Mouse (Mus musculus) CH12.LX (cell line): ENCODE data around the gene Slc24a3.

Experiments used
- BHLHE40 ChIP-seq: IDR thresholded peaks from 2 replicates; pipeline ENCODE4 v1.6.1; 2011; ENCODE audit warnings: mild to moderate bottlenecking, low read depth, low read length, improper control_type of control experiment
- CHD1 ChIP-seq: IDR thresholded peaks from 2 replicates; pipeline ENCODE4 v1.6.1; 2012; ENCODE audit warnings: low read depth, low read length, improper control_type of control experiment, inconsistent platforms
- CTCF ChIP-seq, 2 experiments: IDR thresholded peaks in 1 of 2; conservative IDR thresholded peaks in 1 of 2; 2 replicates each; pipeline ENCODE4 v1.5.1; 2011 to 2012; ENCODE audit warnings: low read depth in 2 of 2, low read length in 2 of 2, improper control_type of control experiment in 1 of 2, inconsistent platforms in 1 of 2, mild to moderate bottlenecking in 1 of 2, moderate library complexity in 1 of 2
- E2F4 ChIP-seq: IDR thresholded peaks from 2 replicates; pipeline ENCODE4 v1.6.1; 2011; ENCODE audit warnings: low read depth, low read length, improper control_type of control experiment; ENCODE audit not compliant: insufficient replicate concordance
- ELF1 ChIP-seq: IDR thresholded peaks from 2 replicates; pipeline ENCODE4 v1.6.1; 2014; ENCODE audit warnings: low read depth, mild to moderate bottlenecking, inconsistent platforms, low read length, improper control_type of control experiment
- ETS1 ChIP-seq: conservative IDR thresholded peaks from 2 replicates; pipeline ENCODE4 v1.6.1; 2012; ENCODE audit warnings: low read depth, mild to moderate bottlenecking, inconsistent platforms, low read length, improper control_type of control experiment, moderate library complexity
- GABPA ChIP-seq: IDR thresholded peaks from 2 replicates; pipeline ENCODE4 v1.6.1; 2012; ENCODE audit warnings: low read depth, low read length, improper control_type of control experiment, inconsistent platforms; ENCODE audit not compliant: insufficient replicate concordance
- HCFC1 ChIP-seq: IDR thresholded peaks from 2 replicates; pipeline ENCODE4 v1.6.1; 2012; ENCODE audit warnings: low read depth, mild to moderate bottlenecking, inconsistent platforms, low read length, improper control_type of control experiment
- JUND ChIP-seq: conservative IDR thresholded peaks from 2 replicates; pipeline ENCODE4 v1.6.1; 2011; ENCODE audit warnings: low read depth, low read length, improper control_type of control experiment
- POLR2A ChIP-seq: IDR thresholded peaks from 2 replicates; pipeline ENCODE4 v1.6.1; 2011; ENCODE audit warnings: low read depth, mild to moderate bottlenecking, improper control_type of control experiment, low read length
- USF1 ChIP-seq: IDR thresholded peaks from 2 replicates; pipeline ENCODE4 v1.6.1; 2014; ENCODE audit warnings: low read depth, mild to moderate bottlenecking, inconsistent platforms, low read length, improper control_type of control experiment
- ZC3H11A ChIP-seq: IDR thresholded peaks from 2 replicates; pipeline ENCODE4 v1.6.1; 2012; ENCODE audit warnings: low read depth, mild to moderate bottlenecking, inconsistent platforms, low read length, improper control_type of control experiment
- ZNF384 ChIP-seq: IDR thresholded peaks from 2 replicates; pipeline ENCODE4 v1.6.1; 2012; ENCODE audit warnings: low read depth, low read length, improper control_type of control experiment, inconsistent platforms

DNA sequence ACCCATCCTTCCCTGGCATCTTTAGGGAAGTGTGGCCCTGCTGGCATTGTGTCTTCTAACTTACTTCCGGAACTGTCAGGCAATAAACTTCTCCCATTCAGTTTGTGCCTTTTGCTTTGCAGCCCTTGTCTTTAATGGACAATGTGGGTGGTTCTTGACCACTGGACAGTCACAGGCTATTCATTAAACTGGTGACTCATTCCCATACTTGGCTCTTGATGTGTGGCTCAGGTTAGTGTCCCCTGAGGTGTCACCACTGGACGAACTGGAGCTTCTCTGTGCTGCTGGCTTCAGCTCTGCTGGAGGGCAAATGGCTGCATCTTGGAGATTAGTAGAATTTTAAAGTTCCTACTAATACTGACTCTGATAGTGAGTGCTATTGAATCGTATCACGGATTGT is 518.5 kb downstream of the Slc24a3 start:
- TF ChIP-seq ZC3H11A (no peak), POLR2A (no peak), ETS1 (no peak), CTCF (conservative IDR thresholded peaks at IDR 0.05 in 1 of 2, IDR thresholded peaks at IDR 0.05 in 1 of 2; ENCODE audit: low read depth in 2 of 2, low read length in 2 of 2) (no peak), BHLHE40 (no peak), JUND (no peak), ZNF384 (no peak), HCFC1 (no peak), E2F4 (no peak), ELF1 (no peak), GABPA (no peak), USF1 (no peak), CHD1 (no peak)
